20 mouse cellular contexts compared by ENCODE assay signal in genomic region chr5:53865991-53866390, GRCm38 (mm10).
"Had no signal": no experiment of that assay in that cellular context is flagged by ENCODE, and none has a peak within 500 bp of the region (broad histone marks: within the 10 kb centered on the region; RNA-seq: fewer than 3 reads in every experiment).

No protein-coding gene starts in this region.

- H3K27me3 ChIP-seq: liver, embryonic 13.5 days; midbrain, embryonic 12.5 days; neural tube, embryonic 13.5 days had no signal

- H3K27ac ChIP-seq: layer of hippocampus, adult 2 months; left cerebral cortex, adult 2 months; liver, embryonic 13.5 days; midbrain, embryonic 12.5 days; neural tube, embryonic 13.5 days had no signal

- H3K4me1 ChIP-seq: liver, embryonic 13.5 days; midbrain, embryonic 12.5 days; neural tube, embryonic 13.5 days had no signal

- DNase-seq: kidney, adult 2 months; kidney, postnatal 14 days; kidney, postnatal 4 days; layer of hippocampus, adult 9-11 months; layer of hippocampus, postnatal 36 days; liver, embryonic 13.5 days; lung, adult 2 months; lung, postnatal 14 days; lung, postnatal 4 days; retina, postnatal 1 day; right cerebral cortex, postnatal 25 days; thymus, adult 2 months; thymus, postnatal 14 days; thymus, postnatal 4 days had no signal

- ATAC-seq: midbrain, embryonic 16.5 days had no signal

- H3K36me3 ChIP-seq: liver, embryonic 13.5 days; midbrain, embryonic 12.5 days had no signal

- H3K9me3 ChIP-seq: liver, embryonic 13.5 days; midbrain, embryonic 12.5 days; neural tube, embryonic 13.5 days had no signal

- H3K4me2 ChIP-seq: liver, embryonic 13.5 days; midbrain, embryonic 12.5 days; neural tube, embryonic 13.5 days had no signal

- H3K9ac ChIP-seq: liver, embryonic 13.5 days; midbrain, embryonic 12.5 days; neural tube, embryonic 13.5 days had no signal

- H3K4me3 ChIP-seq: layer of hippocampus, adult 2 months; left cerebral cortex, adult 2 months; liver, embryonic 13.5 days; midbrain, embryonic 12.5 days; myocyte; neural tube, embryonic 13.5 days had no signal
